In the genomic region with DNA sequence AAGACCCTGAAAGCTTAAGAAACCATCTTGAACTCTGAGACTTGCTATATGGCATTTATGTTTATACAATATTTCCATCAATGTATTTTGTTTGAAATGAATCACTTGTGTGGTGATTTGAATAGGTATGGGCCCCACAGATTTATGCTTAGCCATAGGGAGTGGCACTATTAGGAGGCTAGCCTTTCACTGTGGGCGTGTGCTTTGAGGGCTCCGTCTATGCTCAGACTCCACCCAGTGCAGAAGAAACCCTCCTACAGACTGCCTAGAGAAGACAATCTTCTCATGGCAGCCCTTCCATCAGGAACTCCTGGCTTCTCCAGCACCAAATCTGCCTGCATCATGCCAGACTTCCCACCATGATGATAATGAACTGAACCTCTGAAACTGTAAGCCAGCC, we compare ENCODE assay signal across 23 mouse cellular contexts. TPM values are rescaled to one million over a fixed set of nuclear protein-coding genes. Genes with fewer than 3 reads are reported as not detected.
"Had no signal": no experiment of that assay in that cellular context is flagged by ENCODE, and none has a peak within 500 bp of the region (broad histone marks: within the 10 kb centered on the region; RNA-seq: fewer than 3 reads in every experiment).

No protein-coding gene starts in this region.

- H3K9me3 ChIP-seq: kidney, embryonic 15.5 days; limb, embryonic 12.5 days; limb, embryonic 15.5 days; liver, embryonic 15.5 days; midbrain, embryonic 12.5 days; midbrain, embryonic 15.5 days; neural tube, embryonic 12.5 days; neural tube, embryonic 15.5 days had no signal

- H3K4me3 ChIP-seq: kidney, embryonic 15.5 days; limb, embryonic 12.5 days; limb, embryonic 15.5 days; liver, embryonic 15.5 days; midbrain, embryonic 12.5 days; midbrain, embryonic 15.5 days; neural tube, embryonic 12.5 days; neural tube, embryonic 15.5 days had no signal

- ATAC-seq: midbrain, embryonic 15.5 days had no signal

- H3K9ac ChIP-seq: kidney, embryonic 15.5 days; limb, embryonic 12.5 days; limb, embryonic 15.5 days; liver, embryonic 15.5 days; midbrain, embryonic 12.5 days; midbrain, embryonic 15.5 days; neural tube, embryonic 12.5 days; neural tube, embryonic 15.5 days had no signal

- H3K4me2 ChIP-seq: kidney, embryonic 15.5 days; limb, embryonic 12.5 days; limb, embryonic 15.5 days; liver, embryonic 15.5 days; midbrain, embryonic 12.5 days; midbrain, embryonic 15.5 days; neural tube, embryonic 12.5 days; neural tube, embryonic 15.5 days had no signal

- DNase-seq: kidney, adult 11 months; kidney, adult 8-10 months; kidney, postnatal 10 days; kidney, postnatal 36 days; left cerebral cortex, postnatal 4 days; lung, adult 2 months; lung, postnatal 14 days; lung, postnatal 4 days; right cerebral cortex, adult 18-20 months; right cerebral cortex, postnatal 14 days; thymus, adult 2 months; thymus, postnatal 14 days; thymus, postnatal 4 days had no signal

- H3K4me1 ChIP-seq: kidney, embryonic 15.5 days; limb, embryonic 12.5 days; limb, embryonic 15.5 days; midbrain, embryonic 12.5 days; midbrain, embryonic 15.5 days; neural tube, embryonic 12.5 days; neural tube, embryonic 15.5 days had no signal

- H3K27ac ChIP-seq: kidney, embryonic 15.5 days; limb, embryonic 12.5 days; limb, embryonic 15.5 days; liver, embryonic 15.5 days; midbrain, embryonic 12.5 days; midbrain, embryonic 15.5 days; neural tube, embryonic 12.5 days; neural tube, embryonic 15.5 days had no signal

- H3K27me3 ChIP-seq: kidney, embryonic 15.5 days; limb, embryonic 12.5 days; limb, embryonic 15.5 days; liver, embryonic 15.5 days; midbrain, embryonic 12.5 days; midbrain, embryonic 15.5 days; neural tube, embryonic 12.5 days; neural tube, embryonic 15.5 days had no signal

RNA-seq across cellular contexts. Expression of a gene that starts 45.7 kb away (rescaled TPM):
- total RNA-seq: megakaryocyte progenitor cell, adult 5-6 weeks had no signal
- polyA plus RNA-seq: lung, embryonic 16.5 days had no signal
